Mouse (Mus musculus) cerebellum, adult 11-12 months (tissue): ENCODE results near the gene Xylt1.
A peak's percentile ranks its signal among the peaks of the same experiment; 100 is the strongest.

Experiments used
- DNase-seq: peaks from one replicate; pipeline ENCODE4 v3.0.0; 2022

Xylt1 gene

DNA sequence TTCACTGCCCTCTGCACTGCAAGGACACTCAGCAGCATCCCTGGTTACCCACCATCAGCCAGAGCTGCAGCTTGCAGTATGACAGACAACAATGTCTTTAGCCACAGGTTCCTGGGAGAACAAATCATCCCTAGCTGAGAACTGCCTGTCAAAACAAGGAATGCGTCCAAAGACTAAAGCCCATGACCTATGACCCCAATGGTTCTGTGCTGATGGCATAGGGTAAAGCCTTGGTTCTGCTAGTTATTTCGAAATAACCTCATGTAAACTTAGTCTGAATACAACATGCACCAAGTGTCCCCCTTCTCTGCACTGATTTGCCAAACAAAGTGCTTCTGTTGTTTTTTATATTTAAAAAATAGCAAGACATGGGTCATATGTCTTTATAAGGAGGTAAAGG is 103.8 kb downstream of the Xylt1 start:
- DNase-seq = no peak

GRCm38 (mm10) chr7:117484989-117485536 is 104.3 kb downstream of the Xylt1 start:
- no peak for DNase-seq

DNA sequence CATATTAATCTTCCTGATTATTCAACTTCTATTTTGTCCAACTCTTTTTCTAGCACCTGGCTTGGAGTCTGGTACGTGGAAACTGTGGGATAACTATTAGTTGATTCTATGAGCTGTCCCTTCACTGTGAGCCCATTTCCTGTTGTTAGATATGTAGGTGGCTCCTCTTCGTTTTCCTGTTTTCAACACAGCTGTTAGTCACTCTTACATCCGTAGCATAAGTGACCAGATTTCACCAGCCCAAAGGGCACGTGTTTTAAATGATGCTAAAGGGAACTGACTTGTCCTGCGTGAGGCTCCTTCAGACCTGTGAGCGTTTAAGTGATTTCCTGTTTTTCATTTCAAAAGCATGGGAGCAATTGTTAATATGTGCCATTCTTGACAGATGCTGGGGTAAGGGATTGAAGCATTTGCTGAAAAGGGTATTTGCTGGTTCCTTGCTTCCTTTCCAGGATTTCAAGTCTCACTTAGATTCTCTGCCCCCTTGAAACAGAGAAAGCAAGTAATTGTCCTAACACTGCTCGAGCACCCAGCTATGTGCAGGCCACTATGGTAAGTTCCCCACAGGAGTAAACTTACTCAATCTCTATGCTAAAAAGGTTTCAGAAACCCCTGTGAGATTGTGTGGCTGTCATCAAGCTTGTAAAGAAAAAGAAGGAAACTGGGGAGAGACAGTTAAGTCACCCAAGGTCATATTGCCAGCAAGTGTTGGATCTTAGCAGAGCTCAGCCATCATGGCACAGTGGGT is 105.8 kb downstream of the Xylt1 start:
- no peak for DNase-seq

DNA sequence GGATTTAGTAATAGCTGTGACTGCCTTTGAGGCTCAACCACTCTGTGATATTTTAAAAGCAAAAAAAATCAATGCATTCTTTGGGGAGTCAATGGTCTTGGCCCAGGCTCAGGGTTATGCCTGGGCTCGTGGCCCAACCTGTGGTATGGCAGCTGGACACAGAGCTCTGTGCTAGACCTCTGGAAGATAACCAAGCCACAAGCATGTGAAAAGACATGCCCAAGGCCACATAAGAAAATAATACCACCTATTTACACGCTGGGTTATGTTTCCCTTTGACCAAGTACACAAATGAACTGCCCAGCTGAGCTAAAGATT is 106.4 kb downstream of the Xylt1 start:
- no peak for DNase-seq

- DNase-seq = no peak
These were observed 109.2 kb downstream of the Xylt1 start for GRCm38 (mm10) chr7:117489973-117490372.

GRCm38 (mm10) chr7:117490500-117491205 is 109.9 kb downstream of the Xylt1 start:
- no peak for DNase-seq

- no peak for DNase-seq
These were observed 110.7 kb downstream of the Xylt1 start for GRCm38 (mm10) chr7:117491495-117491894.

- no peak for DNase-seq
These were observed 113.4 kb downstream of the Xylt1 start for GRCm38 (mm10) chr7:117494210-117494609.

DNA sequence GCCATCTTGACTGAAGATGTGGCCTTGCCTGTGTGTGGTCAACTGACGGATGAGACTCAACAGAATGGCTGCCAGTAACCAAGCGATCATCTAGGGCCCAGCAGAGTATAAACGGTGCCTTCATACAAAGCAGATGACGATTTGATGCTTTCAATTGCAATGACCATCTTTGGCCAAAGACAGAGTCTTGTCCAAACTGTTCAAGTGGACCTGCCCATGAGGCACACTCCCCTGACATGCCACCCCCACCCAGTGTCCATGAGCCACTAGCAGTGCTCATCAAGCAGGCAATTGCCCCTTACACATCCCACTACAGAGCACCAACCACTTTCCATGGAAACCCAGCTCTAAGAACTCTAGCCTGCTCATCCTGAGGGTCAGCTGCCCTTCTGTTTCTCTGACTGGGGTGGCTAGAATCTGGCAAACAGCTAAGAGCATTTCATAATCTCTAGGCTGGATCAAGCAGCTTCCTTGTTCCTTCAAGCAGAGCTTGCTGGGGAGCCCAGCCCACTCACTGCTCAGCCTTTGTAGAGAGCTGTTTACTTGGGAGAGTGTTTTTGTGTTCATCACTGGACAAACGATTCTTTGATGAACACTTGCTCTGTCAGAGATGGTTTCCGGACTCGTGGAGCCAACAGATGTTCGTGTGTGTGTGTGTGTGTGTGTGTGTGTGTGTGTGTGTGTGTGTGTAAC is 114.0 kb downstream of the Xylt1 start:
- peak; percentile 19 for DNase-seq

- no peak for DNase-seq
These were observed 115.0 kb downstream of the Xylt1 start for GRCm38 (mm10) chr7:117495751-117496150.

- no peak for DNase-seq
These were observed 117.4 kb downstream of the Xylt1 start for GRCm38 (mm10) chr7:117498173-117498572.

DNA sequence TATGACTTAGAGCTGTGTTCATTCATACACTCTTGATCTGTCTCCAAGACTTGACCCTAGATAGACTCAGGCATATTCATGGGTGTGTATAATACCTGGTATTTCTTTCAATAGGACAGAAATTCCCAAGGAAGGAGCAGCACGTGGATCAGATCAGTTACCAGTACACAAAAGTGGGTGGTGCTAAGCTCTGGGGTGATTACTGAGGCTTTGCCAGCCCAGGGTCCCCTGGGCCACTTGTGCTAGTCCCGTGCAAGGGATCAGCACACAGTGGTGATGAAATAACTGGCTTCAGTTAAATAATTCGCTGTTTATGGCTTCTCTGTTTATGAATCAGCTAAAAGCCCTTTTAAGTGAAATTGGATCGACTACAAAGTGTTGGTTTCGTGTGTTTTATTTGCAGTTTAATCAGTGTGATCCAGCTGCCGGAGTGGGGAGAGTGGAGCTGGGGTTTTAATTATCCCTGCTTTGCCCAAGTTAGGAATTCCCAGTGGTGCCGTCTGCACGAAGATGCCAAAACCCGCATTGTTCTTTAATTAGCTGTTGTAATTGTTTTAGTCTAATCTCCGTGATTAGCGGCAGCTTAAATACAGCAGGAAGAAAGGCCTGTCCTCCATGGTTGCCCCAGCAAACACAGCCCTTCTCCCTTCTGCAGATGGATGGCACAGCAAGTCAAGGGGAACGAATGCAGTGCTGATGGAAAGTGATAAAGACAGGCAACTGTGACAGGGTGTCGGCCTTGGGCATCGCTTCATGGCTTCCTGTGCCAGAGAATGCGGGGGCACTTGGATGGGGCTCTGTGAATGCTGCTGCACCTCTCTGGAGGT is 120.8 kb downstream of the Xylt1 start:
- no peak for DNase-seq

GRCm38 (mm10) chr7:117502415-117502814 is 121.6 kb downstream of the Xylt1 start:
- DNase-seq = no peak

GRCm38 (mm10) chr7:117503714-117504113 is 122.9 kb downstream of the Xylt1 start:
- DNase-seq = no peak

DNA sequence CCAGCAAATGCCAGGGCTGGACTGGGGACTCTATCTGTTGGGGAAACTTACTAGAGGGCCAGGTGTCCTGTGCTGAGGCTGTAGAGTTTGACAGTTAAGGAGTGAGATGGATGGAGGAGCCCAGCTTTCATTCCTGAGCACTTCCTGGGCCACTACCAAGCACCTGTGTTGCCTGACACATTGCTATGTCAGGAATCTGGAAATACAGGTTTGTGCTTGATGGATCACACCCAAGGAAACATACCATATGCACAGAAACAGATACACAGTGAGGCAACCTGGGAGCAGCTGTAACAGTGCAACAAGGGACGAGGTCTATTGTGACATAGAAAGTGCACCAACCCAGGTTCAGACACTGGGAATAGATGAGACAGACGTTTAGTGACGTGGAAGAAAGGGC is 125.0 kb downstream of the Xylt1 start:
- DNase-seq = no peak

DNA sequence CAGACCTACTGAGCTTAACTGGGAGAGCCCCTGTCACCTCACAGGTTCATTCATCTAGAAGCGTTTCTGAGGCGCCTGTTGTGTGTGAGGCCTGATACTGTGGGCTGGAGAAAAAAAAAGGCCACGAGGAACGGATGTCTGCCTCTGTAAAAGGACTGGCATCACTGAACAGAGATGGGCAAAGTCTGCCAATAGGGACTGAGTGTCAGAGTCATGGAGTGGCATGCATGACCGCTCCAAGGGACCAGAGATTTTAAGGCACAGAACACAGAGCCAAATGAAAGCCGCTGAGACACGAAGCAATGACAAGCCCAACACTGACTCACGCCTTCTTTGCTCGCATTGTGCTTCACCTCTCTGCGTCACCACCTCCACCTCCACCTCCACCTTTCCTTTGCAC is 126.6 kb downstream of the Xylt1 start:
- DNase-seq = no peak

DNA sequence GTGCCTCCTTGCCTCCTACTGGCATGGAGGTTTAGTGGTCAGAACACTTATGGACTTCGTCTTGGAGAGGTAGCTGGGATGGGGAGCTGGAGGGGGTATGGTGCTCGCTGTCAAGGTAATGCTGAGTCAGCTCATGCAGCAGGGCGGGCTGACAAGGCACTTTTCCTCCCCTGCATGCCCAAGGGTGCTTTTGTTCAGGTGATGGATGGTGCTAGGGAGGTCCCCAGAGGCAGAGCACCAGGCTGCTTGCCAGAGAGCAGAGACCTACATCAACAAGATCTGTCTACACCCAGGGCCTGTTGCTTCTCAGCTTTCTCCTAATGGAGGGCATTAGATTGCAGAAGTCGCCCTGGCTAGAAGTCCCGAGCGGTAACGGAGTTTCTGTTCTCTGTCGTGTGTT is 127.3 kb downstream of the Xylt1 start:
- no peak for DNase-seq

DNA sequence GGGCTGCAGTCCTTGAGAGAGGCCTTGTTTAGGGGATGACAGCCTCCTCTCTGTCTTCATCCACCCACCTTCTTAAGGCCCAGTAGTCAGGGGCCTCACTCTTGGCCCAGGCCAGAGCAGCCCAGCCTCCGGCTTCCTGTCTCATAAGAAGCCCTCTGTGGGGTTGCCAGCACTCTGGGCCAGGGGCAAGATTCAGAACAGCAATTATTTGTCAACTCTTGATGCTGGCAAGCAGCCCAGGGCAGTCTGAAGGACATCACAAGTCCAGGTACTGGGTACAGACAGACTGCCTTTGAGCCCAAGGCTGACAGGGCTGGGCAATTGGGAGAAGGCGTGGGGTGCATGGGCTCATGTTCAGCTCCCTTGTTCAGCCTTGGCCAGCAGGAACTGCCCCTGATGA is 129.3 kb downstream of the Xylt1 start:
- peak; percentile 22 for DNase-seq

DNA sequence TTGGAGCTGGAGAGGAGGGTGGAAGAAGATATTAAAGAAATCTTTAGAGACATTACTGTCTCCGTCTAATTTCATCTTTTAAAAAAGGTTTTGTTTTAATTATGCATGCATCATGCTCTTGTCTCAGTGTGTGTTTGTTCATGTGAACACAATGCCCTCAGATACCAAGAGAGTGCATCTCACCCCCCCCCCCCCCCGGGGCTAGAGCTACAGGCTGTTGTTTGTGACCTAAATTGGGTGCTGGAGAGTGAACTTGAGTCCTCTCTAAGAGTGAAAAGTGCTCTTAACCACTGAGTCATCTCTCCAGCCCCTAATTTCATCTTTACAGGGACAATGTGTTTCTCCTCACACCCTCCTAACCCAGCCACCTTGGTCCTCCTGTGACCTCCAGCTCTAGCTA is 131.5 kb downstream of the Xylt1 start:
- DNase-seq = no peak

DNA sequence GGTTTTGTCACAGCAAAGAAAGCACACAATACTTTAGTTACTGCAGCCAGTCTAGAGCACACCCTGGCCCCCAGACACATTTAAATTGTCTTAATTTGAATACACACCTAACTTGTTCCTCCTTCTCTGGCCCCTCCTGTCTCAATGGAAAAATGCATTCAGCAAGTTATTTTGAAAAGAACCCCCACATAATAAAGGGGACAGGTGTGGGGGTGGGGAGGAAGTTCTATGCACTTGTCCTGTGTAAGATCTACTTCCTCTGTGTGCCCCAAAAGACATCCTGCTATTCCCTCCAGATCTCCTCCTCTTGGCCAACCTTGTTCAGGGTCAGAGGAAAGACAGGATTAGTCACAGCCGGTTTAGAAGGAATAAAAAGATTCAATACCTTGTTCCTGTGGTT is 135.0 kb downstream of the Xylt1 start:
- DNase-seq = no peak

GRCm38 (mm10) chr7:117516896-117517295 is 136.1 kb downstream of the Xylt1 start:
- no peak for DNase-seq

GRCm38 (mm10) chr7:117521369-117521768 is 140.6 kb downstream of the Xylt1 start:
- no peak for DNase-seq

- no peak for DNase-seq
These were observed 141.4 kb downstream of the Xylt1 start for GRCm38 (mm10) chr7:117522092-117522635.
